Mouse (Mus musculus) E14TG2a.4 (cell line): ENCODE data around the gene Odc1.
"Not testable (repeated sequence)": the region's sequence is repeated elsewhere in the genome, so short reads cannot be mapped to it uniquely, and the experiment has no call there.

Source experiments
- CTCF ChIP-seq: conservative IDR thresholded peaks from 2 replicates; pipeline ENCODE4 v1.5.1; 2014; ENCODE audit warnings: low read length
- NANOG ChIP-seq: IDR thresholded peaks from 2 replicates; pipeline ENCODE4 v1.6.1; 2014; ENCODE audit warnings: borderline replicate concordance, low read length, mixed read lengths
- POU5F1 ChIP-seq: IDR thresholded peaks from 2 replicates; pipeline ENCODE4 v1.6.1; 2014; ENCODE audit warnings: low read length, borderline replicate concordance

DNA sequence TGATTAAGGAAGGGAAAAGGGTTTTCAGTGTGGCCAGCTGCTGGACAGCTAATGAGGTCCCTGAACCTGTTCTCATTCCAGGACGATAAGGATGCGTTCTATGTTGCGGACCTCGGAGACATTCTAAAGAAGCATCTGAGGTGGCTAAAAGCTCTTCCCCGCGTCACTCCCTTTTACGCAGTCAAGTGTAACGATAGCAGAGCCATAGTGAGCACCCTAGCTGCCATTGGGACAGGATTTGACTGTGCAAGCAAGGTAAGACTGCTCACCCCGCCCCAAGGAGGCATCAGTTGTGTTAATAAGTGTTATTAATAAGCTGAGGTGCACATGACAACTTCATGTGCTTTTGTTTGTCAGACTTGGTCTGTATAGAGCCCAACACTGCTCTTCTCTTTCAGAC is 3.0 kb downstream of the Odc1 start:
- not testable (repeated sequence) for TF ChIP-seq CTCF, POU5F1, NANOG
